Mouse (Mus musculus) liver, embryonic 11.5 days (tissue): ENCODE results near the gene Faah. TPM values are rescaled to one million over a fixed set of nuclear protein-coding genes. Genes with fewer than 3 reads are reported as not detected.

Experiments
- ATAC-seq: fragments of 200-750 bp; cut with Nextera tagmentation; replicated peaks from 2 replicates; pipeline ENCODE4 v1.8.0; 2017; ENCODE audit warnings: moderate number of reproducible peaks, mild to moderate bottlenecking, moderate TSS enrichment, moderate library complexity; ENCODE audit not compliant: low FRiP score
- DNase-seq: peaks from one replicate; pipeline ENCODE4 v3.0.0-alpha.2; 2017; ENCODE audit warnings: low spot score
- H3K27ac ChIP-seq: fragments of 300-500 bp; sonication (generic); 2 replicates; pipeline ENCODE4 v1.5.1; 2014; ENCODE audit warnings: mild to moderate bottlenecking, low read depth, low read length, control low read depth
- H3K27me3 ChIP-seq: fragments of 300-500 bp; sonication (generic); replicated peaks from 2 replicates; pipeline ENCODE4 v1.6.1; 2014; ENCODE audit warnings: low read length, mixed read lengths; ENCODE audit not compliant: control insufficient read depth, insufficient read depth
- H3K36me3 ChIP-seq: fragments of 300-500 bp; sonication (generic); 2 replicates; pipeline ENCODE4 v1.6.1; 2014; ENCODE audit warnings: mild to moderate bottlenecking, low read length, moderate library complexity, mixed read lengths; ENCODE audit not compliant: control insufficient read depth, insufficient read depth
- H3K4me1 ChIP-seq: fragments of 300-500 bp; sonication (generic); replicated peaks from 2 replicates; pipeline ENCODE4 v1.6.1; 2014; ENCODE audit warnings: low read length, mixed read lengths; ENCODE audit not compliant: control insufficient read depth, insufficient read depth
- H3K4me2 ChIP-seq: fragments of 300-500 bp; sonication (generic); 2 replicates; pipeline ENCODE4 v1.6.1; 2014; ENCODE audit warnings: mild to moderate bottlenecking, control low read depth, moderate library complexity
- H3K4me3 ChIP-seq: fragments of 300-500 bp; sonication (generic); 2 replicates; pipeline ENCODE4 v1.5.1; 2014; ENCODE audit warnings: low read depth, low read length, control low read depth
- H3K9ac ChIP-seq: fragments of 300-500 bp; sonication (generic); 2 replicates; pipeline ENCODE4 v1.6.1; 2014; ENCODE audit warnings: low read depth, low read length, control low read depth
- H3K9me3 ChIP-seq: fragments of 300-500 bp; sonication (generic); 2 replicates; pipeline ENCODE4 v1.6.1; 2016; ENCODE audit warnings: low read length, inconsistent platforms, mixed read lengths; ENCODE audit not compliant: control insufficient read depth
- WGBS: fragments of 180-500 bp; shearing (Covaris S2); extraction: QIAGEN DNeasy Blood & Tissue Kit; methylation state at CpG from one replicate; pipeline ENCODE4 v1.1.7; 2014; 5-methylcytosine and 5-hydroxymethylcytosine counted together
- polyA plus RNA-seq: library from polyadenylated mRNA; unstranded; fragments of >200 nt; fragmentation: Nextera tagmentation; extraction: Ambion mirVana; gene quantifications from 2 replicates; pipeline ENCODE4 v1.2.1, GENCODE M21; 2014

The Faah gene
- polyA plus RNA-seq, 1 experiment from 2014 or later, result 3.9 TPM

DNA sequence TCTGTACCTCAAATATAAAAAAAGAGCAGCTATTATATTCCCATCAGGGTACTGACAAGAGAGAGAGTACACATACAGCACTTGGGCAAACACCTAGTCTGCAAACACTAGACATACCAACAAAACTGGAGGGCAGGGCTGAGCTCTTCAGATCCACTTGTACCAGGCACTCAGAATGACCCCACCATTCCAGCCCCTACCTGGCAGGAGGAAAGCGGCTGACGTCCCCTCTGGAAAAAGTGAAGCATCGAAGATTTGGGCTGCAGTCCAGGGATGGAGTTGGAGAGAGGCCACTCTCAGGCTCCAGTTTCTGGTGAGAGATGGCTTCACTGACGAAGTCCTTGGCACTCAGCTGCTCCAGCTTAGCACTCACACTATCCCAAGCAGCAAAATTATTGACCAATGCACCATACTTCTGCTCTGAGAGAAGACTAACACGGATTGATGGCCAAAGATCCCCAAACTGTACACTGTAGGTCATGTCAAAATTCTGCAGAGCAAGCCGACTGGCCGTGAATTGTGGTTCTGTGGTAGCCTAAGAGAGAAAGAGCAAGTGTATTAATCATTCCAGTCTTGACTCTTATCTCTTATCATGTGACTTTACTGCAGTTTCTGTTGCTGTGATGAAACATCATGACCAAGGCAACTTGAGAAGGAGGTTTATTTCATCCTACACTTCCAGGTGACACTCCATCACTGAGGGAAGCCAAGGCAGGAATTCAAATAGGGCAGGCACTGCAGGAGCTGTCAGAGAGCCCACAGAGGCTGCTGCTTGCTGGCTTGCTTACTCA lies 30.6 kb upstream of the Faah start:
- Histone ChIP-seq H3K9ac (no peak overlapping the region), H3K4me1 (peaks cover 3% of the 10 kb centered on the region; the same call in 1 of the 2 replicates), H3K36me3 (0 out of 2 replicates have a peak, but pooled peaks cover 2% of the 10 kb centered on the region), H3K27me3 (no peaks in the 10 kb centered on the region), H3K4me3 (no peak overlapping the region), H3K4me2 (no peak overlapping the region), H3K9me3 (no peaks in the 10 kb centered on the region), H3K27ac (no peak overlapping the region)
- DNase-seq, result no peak
- no peak for ATAC-seq
- WGBS, result 74% methylated on average over 7 of the region's 7 CpGs

DNA sequence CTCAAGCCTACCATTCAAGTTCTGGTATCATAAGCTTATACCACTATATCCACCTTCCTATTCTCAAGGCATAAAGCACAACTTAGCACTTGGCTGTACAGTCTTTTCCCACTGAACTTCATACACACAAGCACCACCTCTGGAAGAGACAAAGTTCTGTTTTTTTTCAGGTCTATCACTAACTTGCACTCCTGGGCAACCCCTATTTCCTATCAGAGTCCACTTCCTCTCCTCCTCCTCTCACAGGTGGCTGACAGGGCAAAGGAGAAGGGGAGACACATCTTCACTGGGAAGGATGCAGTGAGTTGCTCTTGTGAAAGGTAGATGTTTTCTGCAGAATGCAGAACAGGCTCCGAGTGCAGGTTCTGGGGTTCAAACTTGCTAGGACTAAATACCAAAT lies 30.0 kb upstream of the Faah start:
- H3K4me2 ChIP-seq, result no peak overlapping the region
- no peaks in the 10 kb centered on the region for H3K9me3 ChIP-seq
- H3K4me3 ChIP-seq, result no peak overlapping the region
- WGBS, result 86% methylated on average over 1 of the region's 1 CpGs
- H3K4me1 ChIP-seq, result peaks cover 3% of the 10 kb centered on the region; the same call in 1 of the 2 replicates
- H3K27me3 ChIP-seq, result no peaks in the 10 kb centered on the region
- H3K36me3 ChIP-seq, result 0 out of 2 replicates have a peak, but pooled peaks cover 2% of the 10 kb centered on the region
- no peak for DNase-seq
- H3K27ac ChIP-seq, result no peak overlapping the region
- no peak overlapping the region for H3K9ac ChIP-seq
- no peak for ATAC-seq

GRCm38 (mm10) chr4:116046604-116047003 lies 28.9 kb upstream of the Faah start:
- no peaks in the 10 kb centered on the region for H3K4me1 ChIP-seq
- no peak for DNase-seq
- H3K9ac ChIP-seq, result no peak overlapping the region
- H3K27ac ChIP-seq, result no peak overlapping the region
- WGBS, result 89% methylated on average over 2 of the region's 2 CpGs
- 0 out of 2 replicates have a peak, but pooled peaks cover 2% of the 10 kb centered on the region for H3K36me3 ChIP-seq
- H3K4me3 ChIP-seq, result no peak overlapping the region
- H3K9me3 ChIP-seq, result no peaks in the 10 kb centered on the region
- H3K4me2 ChIP-seq, result no peak overlapping the region
- no peak for ATAC-seq
- H3K27me3 ChIP-seq, result no peaks in the 10 kb centered on the region

GRCm38 (mm10) chr4:116042186-116042585 lies 24.5 kb upstream of the Faah start:
- H3K36me3 ChIP-seq, result 0 out of 2 replicates have a peak, but pooled peaks cover 2% of the 10 kb centered on the region
- no peaks in the 10 kb centered on the region for H3K4me1 ChIP-seq

DNA sequence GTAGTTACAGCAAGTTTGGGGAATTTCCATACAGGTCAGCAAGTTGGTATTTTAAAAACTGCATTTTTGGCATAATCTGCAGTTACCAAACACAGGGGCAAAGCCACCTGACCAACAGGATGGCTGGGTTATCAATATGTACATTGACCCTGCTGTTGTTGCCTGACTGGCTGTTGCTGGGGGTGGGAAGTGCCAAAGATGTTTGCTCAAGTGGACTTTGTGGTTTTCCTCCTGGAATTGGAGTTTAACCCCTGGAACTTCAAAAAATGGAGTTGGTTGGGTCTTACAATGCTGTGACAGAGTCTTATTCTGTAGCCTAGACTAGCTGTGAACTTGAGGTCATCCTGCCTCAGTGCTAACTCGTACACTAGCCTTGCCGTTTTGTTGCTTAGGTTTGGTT lies 22.7 kb upstream of the Faah start:
- H3K4me1 ChIP-seq, result no peaks in the 10 kb centered on the region
- 85% methylated on average over 2 of the region's 2 CpGs for WGBS
- no peak overlapping the region for H3K4me3 ChIP-seq
- H3K4me2 ChIP-seq, result no peak overlapping the region
- H3K36me3 ChIP-seq, result 0 out of 2 replicates have a peak, but pooled peaks cover 2% of the 10 kb centered on the region
- ATAC-seq, result no peak
- H3K27ac ChIP-seq, result no peak overlapping the region
- H3K9ac ChIP-seq, result no peak overlapping the region
- no peaks in the 10 kb centered on the region for H3K9me3 ChIP-seq
- DNase-seq, result no peak
- H3K27me3 ChIP-seq, result no peaks in the 10 kb centered on the region

More at GRCm38 (mm10) chr4:116042186-116042585, 24.5 kb upstream of the Faah start:
- ATAC-seq, result no peak
- H3K4me2 ChIP-seq, result no peak overlapping the region
- DNase-seq, result no peak
- H3K27me3 ChIP-seq, result no peaks in the 10 kb centered on the region
- H3K4me3 ChIP-seq, result no peak overlapping the region
- no peaks in the 10 kb centered on the region for H3K9me3 ChIP-seq
- no peak overlapping the region for H3K9ac ChIP-seq
- no peak overlapping the region for H3K27ac ChIP-seq
- WGBS, result 67% methylated on average over 3 of the region's 3 CpGs

GRCm38 (mm10) chr4:116033374-116033773 lies 15.6 kb upstream of the Faah start:
- 82% methylated on average over 5 of the region's 5 CpGs for WGBS
- H3K36me3 ChIP-seq, result peaks cover 3% of the 10 kb centered on the region; the same call in 1 of the 2 replicates
- no peaks in the 10 kb centered on the region for H3K27me3 ChIP-seq

DNA sequence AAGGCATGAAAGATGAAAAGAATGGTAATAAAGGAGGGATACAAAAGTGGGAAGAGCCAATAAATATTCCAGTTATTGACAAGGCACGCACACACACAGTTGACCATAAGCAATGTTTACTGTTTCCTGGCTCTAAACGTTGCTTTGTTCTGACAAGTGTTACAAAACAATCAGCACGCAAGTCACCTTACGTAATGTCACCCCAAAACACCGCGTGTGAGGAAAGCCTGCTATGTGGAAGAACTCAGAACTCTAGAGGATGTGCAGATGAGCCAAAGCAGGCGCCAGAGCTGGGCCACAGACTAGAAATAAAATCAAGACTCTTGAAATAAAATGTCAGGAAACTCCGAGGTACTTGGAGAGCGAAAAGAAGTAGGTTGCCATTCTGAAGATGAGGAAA lies 15.2 kb upstream of the Faah start:
- peaks cover 3% of the 10 kb centered on the region; the same call in 1 of the 2 replicates for H3K36me3 ChIP-seq
- no peaks in the 10 kb centered on the region for H3K9me3 ChIP-seq
- ATAC-seq (no peak), DNase-seq (no peak)
- H3K4me2 ChIP-seq, result no peak overlapping the region
- H3K4me3 ChIP-seq, result no peak overlapping the region
- H3K9ac ChIP-seq, result no peak overlapping the region
- no peaks in the 10 kb centered on the region for H3K27me3 ChIP-seq
- no peak overlapping the region for H3K27ac ChIP-seq
- 85% methylated on average over 9 of the region's 9 CpGs for WGBS
- no peaks in the 10 kb centered on the region for H3K4me1 ChIP-seq

More at GRCm38 (mm10) chr4:116033374-116033773, 15.6 kb upstream of the Faah start:
- Histone ChIP-seq H3K9ac (no peak overlapping the region), H3K9me3 (no peaks in the 10 kb centered on the region), H3K4me3 (no peak overlapping the region), H3K4me2 (no peak overlapping the region), H3K4me1 (no peaks in the 10 kb centered on the region), H3K27ac (no peak overlapping the region)
- DNase-seq (no peak), ATAC-seq (no peak)

- H3K9ac ChIP-seq, result peak overlapping the region; percentile 65
- peak; percentile 72 for ATAC-seq
- H3K27me3 ChIP-seq, result peaks cover 54% of the 10 kb centered on the region
- H3K9me3 ChIP-seq, result no peaks in the 10 kb centered on the region
- H3K4me1 ChIP-seq, result peaks cover 5% of the 10 kb centered on the region; the same call in 1 of the 2 replicates
- H3K4me2 ChIP-seq, result peak overlapping the region; percentile 91
- H3K27ac ChIP-seq, result no peak overlapping the region
- DNase-seq, result peak; percentile 79
- H3K36me3 ChIP-seq, result no peaks in the 10 kb centered on the region
- WGBS, result under 1% methylated on average over 60 of the region's 60 CpGs
- H3K4me3 ChIP-seq, result peak overlapping the region; percentile 61
Measured at GRCm38 (mm10) chr4:116017300-116017901, 325 bp downstream of the Faah start.
